Mouse (Mus musculus): ENCODE measurements around the gene Pcca.

DNA sequence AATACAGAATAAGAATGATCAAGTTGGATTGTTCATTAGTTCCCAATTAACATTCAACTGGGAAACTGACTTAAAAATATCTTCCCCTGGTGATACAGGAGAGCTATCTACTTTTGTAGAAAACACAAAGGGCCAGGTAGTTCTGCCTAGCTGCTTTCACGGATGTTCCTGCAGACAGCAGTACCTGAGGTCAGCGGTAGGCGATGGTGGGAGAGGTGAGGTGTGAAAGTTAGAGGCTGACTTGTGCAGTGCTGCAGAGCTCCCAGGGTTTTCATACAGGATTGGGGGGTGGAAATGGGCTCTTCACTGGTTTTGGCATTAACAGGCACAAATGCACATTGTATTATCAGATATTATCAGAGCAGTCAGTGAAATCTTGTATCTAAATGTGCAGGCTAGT, 343.7 kb downstream of the Pcca start:
- TF ChIP-seq CTCF (IDR thresholded peaks at IDR 0.05; ENCODE audit: low read depth, low read length), result no peak
- no peak for TF ChIP-seq POLR2A (IDR thresholded peaks at IDR 0.05; ENCODE audit: extremely low read depth, insufficient read depth, low read length)
